Mouse (Mus musculus): ENCODE data around the gene Reps2.
A peak's percentile ranks its signal among the peaks of the same experiment; 100 is the strongest.

Gene Reps2

DNA sequence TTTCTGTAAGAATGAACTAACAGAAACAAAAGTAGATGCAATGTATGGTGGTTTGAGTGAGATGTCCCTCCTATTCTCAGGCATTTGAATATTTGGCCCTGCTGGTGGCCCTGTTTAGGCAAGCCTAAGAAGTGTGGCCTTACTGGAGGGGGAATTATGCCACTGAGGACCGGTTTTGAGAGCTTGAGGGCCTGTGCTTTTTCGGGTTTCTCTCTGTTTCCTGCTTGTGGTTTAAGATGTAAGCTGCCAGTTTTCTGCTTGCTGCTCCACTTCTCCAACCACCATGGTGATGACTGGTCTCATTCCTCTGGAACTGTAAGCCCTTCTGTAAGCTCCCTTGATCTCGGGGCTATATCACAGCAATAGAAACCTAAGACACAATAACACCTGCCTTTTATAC lies 142.5 kb downstream of the Reps2 start:
- DNase-seq (ENCODE audit: extremely low read depth, low read depth, low spot score), result no peak

DNA sequence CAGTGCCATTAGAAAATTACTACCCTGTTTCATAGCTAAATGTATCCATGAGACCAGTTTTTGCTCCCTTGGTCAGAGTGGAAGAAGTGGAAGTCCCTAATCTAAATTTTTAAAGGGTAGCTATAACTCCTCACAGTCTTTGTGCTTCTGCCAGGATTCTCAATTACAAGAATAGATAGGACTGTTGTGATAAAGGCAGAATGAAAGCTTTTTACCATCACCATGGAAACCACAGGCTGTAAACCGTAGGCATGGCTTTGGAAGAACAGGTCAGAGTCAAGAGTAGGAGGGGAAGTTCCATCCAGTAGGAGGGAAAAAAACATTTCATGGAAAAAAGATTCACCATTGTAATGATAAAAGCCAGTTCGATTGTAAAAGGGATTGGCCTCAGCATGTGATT lies 147.0 kb downstream of the Reps2 start:
- no peak for DNase-seq (ENCODE audit: extremely low read depth, low read depth, low spot score)

DNA sequence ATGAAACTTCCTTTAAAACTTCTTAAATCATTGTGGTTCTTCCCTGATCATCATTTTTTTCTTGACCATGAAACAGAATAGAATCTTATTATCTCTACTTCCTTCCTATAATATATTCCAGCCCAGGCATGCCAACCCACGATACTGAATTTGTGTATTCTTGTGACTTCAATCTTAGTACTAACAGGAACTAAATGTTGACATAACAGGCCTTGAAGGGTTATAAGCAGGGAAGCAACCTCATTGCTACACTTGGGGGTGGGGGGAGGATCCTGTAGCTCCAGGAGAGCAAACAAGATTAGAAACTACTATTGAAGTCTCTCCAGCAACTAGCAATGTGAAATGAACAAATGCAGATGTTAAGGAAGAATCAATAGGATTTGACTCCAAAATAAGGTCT lies 154.8 kb downstream of the Reps2 start:
- DNase-seq (ENCODE audit: extremely low read depth, low read depth, low spot score), result no peak

DNA sequence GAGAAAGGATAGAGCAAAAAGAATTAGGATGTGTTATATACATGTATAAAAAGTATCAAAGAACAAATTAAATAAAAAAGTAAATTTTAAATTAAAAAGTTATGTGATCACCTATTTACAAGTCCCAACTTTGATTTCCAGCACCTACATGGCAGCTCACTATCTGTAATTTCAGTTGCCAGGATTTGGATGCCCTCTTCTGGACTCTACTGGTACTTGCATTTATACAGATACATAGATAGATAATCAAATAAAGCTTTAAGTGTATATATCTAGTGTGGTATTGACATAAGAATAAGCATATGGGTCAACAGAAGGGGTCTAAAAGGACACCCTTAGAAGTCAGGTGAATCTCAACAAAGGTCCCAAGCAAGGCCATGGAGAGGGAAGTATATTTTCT lies 155.7 kb downstream of the Reps2 start:
- DNase-seq (ENCODE audit: extremely low read depth, low read depth, low spot score), result no peak

DNA sequence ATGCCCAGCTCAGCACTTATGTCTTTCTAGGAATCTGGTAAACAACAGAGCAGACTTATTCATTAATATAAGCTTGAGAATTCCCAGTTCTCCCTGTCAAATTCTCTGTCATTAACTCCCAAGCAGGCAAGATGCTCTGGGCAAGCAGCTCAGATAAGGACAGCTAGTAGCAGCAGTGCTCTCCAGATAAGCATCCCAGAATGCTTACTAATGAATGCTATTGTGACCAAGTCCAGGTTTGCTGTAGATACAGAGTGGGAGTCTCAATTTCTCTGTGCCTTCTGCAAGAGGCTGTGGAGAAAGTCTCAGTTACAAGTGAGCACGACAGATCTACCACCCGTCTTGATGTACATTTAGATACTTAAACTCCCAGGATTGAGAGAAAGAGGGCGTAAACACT lies 173.2 kb downstream of the Reps2 start:
- no peak for DNase-seq (ENCODE audit: extremely low read depth, low read depth, low spot score)

DNA sequence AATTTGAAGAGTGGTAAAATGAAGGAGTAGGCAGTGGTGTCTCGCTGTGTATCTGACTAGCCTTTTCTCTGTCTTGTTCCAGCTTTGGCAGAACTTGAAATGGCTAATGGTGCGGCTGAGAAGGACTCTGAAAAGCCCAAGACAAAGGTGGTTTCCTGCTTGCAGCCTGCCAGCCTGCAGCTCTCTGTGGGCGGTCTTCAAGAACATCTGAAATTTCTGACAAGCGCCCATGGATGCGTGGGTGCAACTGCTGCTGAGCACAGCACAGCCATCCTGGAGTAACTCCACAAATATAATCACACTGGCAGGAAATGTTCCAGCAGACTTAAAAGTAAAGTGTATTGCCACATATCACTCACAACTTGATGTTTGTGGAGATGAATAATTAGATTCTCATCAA lies 181.3 kb downstream of the Reps2 start:
- peak; percentile 26 for DNase-seq (ENCODE audit: extremely low read depth, low read depth, low spot score)

DNA sequence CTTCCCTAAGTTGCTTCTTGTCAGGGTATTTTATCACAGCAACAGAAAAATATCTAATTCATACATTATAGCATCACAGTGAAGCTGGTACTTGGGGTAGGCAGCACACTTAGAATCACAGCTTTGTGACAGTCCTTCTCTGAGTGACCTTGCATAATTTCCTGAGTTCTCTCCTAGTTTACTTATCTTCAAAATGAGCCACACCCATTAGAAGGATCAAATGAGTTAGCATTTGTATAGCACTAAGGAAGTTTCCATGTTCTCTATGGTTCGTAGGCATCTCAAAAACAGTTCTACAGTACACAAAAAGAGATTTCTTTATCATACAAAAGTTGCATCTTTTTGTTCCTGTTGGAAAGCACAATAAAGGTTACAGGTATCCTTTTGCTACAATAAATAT lies 187.0 kb downstream of the Reps2 start:
- no peak for DNase-seq (ENCODE audit: extremely low read depth, low read depth, low spot score)

DNA sequence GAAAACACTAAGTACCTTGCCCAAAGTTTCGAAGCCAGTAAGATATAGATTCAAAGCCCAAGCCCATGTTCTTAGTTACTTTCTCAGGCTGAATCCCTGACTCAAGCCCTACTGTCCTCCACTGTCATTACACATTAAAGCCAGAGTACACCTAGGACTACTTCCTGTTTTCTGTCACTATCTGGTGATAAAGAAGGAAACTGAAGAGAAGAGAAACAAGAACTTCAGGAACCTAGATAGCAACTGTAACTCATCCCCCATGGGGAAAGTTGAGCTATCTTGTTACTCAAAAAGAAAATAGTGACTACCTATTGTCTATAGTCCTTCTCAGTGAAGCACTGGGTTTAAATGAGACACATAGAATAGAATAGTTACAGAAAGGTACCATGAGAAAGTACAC lies 188.1 kb downstream of the Reps2 start:
- no peak for DNase-seq (ENCODE audit: extremely low read depth, low read depth, low spot score)

DNA sequence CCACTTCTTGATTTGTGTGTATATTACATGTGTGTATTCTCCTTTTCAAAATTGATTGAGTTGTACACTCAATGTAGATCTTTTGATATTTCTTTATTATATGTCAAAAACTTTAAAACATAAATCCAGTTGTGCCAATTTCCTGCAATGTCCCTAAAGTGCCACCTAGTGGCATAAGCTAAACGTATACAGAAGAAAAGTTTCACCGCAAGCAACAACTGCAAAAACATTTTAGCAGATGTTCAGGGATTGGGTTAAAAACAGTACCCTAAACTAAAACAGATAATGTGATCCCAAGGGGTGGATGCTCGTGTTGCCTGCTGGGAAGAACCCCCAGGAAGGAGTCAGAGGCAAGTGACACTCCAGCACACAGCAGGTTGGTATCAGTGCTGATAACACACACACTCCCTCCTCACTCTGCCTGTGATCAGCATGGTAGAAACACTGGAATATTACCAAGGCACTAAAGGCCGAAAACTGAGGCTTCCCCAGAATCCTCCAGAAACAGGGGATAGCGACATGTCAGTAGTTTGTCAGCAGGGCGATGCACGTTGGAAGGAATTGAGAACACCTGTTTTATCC lies 189.5 kb downstream of the Reps2 start:
- DNase-seq (ENCODE audit: extremely low read depth, low read depth, low spot score), result no peak

DNA sequence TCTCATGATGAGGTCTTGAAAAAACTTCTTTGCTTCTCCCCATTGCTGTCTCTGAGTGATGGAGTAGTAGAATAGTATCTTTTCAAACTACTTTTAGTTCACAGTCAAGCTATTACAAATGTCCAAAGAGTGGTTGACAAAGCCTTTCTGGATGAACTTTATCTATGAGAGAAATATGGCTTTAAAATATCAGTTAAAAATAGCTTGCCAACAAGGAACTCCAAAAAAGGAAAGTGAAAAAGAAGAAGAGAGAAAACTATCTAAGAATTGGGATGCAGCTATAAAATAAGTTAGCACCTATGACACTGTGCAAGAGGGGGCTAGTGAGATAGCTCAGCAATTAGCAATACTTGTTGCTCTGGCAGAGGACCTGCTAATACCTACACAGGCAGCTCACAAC lies 190.8 kb downstream of the Reps2 start:
- no peak for DNase-seq (ENCODE audit: extremely low read depth, low read depth, low spot score)

DNA sequence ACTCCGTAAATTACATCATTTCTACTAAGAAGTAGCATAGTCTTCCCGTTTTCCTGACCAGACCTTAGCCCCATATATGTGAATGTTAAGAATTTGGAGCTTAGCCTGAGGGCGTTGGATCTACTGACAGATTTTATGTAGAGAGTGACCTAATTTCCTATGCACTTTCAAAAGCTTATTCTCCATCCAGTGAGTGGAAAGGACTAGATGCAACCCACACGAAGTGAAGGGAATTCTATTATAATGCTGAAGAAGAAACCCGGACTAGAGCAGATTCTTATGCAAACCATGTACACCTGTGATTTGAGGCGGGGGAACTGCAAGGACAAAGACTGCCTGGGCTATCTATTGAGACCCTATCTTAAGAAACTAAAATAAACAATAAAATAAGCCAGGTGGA lies 195.5 kb downstream of the Reps2 start:
- DNase-seq (ENCODE audit: extremely low read depth, low read depth, low spot score), result no peak

DNA sequence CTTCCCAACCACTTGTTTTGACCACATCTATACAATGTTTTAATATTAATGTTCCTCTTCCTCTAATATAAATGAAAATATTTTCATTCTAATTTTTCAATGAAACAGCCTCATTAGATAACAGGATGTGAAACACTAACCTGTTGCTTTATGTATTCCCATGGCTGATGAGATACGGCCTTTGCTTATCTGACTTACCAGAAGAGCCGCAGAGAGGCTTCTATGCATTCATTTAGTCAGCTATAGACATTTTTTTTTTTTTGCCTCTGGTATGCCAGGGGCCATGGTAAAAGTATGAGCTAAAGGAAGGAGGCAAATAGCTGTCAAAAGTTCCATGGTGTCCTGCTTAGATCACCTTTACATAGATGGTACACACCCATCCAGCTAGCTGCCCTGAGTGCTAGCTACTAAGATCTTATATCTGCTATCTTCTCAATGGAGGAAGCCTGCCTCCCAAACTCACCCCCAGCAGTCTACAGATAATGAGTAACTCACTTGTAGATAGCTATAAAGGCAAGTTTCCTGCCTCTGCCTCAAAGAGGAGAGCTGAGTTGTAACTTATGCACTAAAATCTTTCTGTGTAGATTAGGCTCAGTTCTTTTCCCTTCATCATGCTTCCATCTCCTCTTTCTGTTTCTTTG lies 196.7 kb downstream of the Reps2 start:
- no peak for DNase-seq (ENCODE audit: extremely low read depth, low read depth, low spot score)

DNA sequence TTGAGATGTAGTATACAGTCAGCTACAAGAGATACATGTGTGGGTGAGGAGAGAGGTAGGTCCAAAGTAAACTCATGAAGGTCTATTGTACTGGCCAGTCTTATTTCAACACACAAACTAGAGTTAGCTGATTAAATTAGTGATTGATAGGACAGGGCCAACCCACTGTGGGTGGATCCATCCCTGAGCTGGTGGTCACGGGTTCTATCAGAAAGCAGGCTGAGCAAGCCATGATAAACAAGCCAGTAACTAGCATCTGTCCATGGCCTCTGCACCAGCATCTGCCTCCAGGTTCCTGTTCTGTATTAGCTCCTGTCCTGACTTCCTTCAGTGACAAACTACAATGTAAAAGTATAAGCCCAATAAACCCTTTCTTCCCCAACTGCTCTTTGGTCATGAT lies 200.1 kb downstream of the Reps2 start:
- no peak for DNase-seq (ENCODE audit: extremely low read depth, low read depth, low spot score)

DNA sequence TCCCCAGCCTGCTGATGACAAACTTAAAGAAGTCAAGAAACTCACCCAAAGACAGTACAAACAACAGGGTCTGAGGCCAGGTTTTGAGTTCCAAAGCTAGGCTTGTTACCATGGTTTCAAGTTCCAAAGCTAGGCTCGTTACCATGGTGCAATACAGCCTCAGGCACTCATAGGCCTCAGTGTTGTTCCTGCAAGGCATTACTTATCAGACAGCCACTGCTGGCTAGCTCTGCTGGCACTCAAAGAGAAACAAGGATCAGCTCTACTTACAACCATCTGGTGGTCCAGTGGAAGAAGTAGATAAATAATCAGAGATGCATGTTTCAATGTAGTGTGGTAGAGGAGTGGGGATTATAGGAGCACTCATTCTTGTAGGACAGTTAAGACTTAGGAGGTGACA lies 200.5 kb downstream of the Reps2 start:
- no peak for DNase-seq (ENCODE audit: extremely low read depth, low read depth, low spot score)

DNA sequence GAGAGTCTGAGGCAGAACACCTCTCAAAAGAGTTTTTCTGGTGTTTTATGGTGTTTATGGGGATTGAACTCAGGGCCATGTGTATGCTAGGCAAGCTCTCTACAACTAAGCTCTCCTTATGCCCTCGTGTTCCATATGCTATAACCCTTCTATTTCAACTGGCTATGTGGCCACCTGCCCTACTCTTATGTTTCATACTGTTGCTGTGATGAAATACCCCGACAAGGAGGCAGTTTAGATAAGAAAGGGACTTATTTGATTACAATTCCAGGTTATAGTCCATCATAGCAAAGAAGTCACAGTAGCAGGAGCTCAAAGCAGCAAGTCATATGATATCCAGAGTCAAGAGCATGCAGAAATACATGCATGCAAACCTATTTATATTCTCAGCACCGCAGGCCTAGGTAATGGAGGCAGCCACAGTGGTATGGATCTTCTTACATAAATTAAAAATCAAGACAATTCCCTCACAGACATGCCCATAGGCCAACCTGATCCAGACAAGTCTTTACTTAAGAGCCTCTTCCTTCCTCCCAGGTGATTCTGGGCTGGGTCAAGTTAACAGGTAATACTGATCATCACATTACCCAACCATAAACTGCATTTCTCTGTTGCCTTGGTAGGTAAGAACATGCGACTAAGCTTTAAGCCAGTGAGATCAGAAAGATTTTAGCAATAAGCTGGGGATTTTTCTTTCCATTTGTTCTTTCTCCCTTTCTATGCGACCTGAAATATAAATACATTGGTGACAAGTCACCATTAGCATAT lies 210.5 kb downstream of the Reps2 start:
- no peak for DNase-seq (ENCODE audit: extremely low read depth, low read depth, low spot score)

DNA sequence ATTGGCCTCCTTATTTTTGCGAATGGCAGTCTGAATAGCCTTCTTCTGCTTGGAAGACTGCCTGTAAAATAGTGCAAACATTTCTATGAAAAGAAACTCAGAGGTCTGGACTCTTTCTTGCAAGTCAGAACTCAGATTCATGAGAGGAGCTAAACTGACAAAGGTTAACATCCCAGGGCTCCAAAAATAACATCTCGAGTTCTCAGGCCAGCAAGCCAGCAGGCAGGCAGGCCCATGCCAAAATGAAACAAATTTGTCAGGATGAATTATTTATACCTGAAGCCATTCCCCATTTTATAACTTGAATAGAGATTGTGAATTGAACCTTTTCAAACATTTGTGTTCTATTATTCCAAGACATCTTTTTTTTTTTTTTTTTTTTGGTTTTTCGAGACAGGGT lies 215.8 kb downstream of the Reps2 start:
- DNase-seq (ENCODE audit: extremely low read depth, low read depth, low spot score), result no peak

DNA sequence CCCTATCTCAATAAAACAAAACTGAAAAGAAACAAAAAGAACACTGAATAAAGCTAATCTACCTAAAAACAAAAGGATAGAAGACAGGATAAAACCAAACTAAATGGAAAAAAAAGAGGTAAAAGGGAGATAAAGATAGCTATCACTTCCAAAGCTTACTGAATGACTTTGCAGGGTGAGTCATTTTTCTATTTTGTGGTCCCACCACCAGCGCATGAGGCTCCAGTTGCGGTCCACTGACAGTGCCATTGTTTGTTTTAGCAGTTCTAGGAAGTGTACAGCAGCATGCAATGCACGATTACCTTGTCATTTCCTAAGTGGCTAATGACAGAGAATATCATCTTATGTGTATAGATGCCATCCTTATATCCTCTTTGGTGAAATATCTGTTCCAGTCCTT lies 224.0 kb downstream of the Reps2 start:
- no peak for DNase-seq (ENCODE audit: extremely low read depth, low read depth, low spot score)

DNA sequence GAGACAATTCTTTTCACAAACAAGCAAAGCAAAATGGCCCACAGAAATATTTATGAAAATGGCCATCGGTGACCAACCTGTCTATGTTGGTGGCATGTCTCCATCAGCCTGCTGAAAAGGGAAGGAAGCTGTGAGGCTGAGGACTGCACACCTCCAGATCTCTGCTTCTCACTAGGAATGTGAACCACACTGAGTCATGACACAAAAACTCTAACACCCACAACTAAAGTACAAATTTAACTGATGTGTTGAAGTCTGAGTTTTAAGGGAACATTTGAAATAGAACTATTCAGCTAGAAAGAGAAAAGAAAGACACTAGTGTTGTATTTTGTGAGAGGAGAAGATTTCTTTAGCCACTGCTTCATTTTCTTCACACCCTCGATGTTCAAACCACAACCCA lies 230.3 kb downstream of the Reps2 start:
- no peak for DNase-seq (ENCODE audit: extremely low read depth, low read depth, low spot score)

DNA sequence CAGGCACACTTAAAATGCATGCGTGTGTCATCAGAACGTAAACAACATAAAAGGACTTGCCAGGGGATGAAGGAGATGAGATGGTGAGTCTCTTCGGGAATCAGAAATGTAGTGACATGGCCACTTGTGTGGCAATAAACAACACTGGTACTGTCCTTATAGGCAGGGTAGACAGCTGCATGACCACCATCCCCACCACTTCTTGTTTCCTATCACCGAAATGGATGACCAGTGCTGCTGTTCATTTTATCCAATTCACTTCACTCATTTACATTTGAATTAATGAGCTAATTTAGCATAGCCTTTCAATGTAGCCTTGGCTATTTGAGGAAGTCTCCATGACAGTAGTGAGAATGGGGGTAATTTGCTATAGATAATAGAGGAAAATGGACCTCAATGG lies 236.2 kb downstream of the Reps2 start:
- DNase-seq (ENCODE audit: extremely low read depth, low read depth, low spot score), result no peak

DNA sequence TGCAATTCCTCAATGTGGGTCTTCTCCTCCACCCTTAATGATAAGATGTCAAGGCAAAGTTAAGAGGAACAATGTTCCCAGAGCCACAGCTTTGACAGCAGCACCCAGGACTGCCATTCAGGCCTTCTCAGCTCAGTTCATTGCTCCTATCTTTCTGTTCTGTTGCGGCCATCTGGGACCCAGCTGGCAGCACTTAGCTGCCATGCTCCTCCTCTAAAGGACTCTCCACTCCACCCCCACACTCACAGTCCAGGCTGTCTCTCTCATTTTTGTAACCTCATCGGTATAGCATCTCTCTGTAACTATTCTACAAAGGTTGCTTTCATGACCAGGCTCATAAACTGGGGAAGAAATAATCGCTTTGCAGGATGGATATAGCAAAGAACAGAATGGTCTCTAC lies 241.0 kb downstream of the Reps2 start:
- no peak for DNase-seq (ENCODE audit: extremely low read depth, low read depth, low spot score)

DNA sequence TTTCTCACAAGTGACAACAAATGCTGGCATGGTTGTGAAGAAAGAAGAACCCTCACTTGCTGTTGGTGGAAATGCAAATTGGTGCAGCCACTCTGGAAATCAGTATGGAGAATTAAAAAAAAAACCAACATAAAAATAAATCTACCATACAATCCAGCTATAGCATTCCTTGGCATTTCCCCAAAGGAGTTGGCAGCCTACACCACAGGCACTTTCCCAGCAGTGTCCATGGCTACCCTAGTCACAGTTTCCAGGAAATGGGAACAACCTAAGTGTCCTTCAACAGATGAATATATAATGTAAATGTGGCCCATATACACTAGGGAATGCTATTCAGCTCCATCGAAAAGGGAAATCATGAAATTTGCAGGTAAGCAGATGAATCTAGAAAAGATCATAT lies 262.7 kb downstream of the Reps2 start:
- no peak for DNase-seq (ENCODE audit: extremely low read depth, low read depth, low spot score)

DNA sequence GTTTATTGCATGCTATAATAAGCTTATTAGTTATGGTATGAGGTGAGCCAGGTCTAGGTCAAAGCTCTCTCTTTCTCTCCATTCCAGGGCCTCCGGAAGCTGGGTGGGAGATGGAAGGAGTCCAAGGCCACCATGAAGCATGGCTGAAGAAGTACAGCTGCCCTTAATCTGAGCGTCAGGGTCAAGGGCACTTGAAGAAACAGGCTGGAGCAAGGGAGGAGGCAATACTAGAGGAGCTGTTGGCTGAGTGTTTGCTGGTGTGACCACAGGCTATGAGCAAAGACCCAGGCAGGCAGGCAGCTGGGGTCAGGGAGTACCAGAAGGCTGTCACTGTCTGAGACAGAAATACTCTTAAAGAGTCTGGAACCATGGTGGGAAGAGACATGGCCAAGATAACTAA lies 280.2 kb downstream of the Reps2 start:
- no peak for DNase-seq (ENCODE audit: extremely low read depth, low read depth, low spot score)

Data from fat pad, adult 2 months (tissue).